Mouse (Mus musculus) cerebellum, adult 2 months (tissue): ENCODE measurements around the gene Carns1. TPM values are rescaled to one million over a fixed set of nuclear protein-coding genes. Genes with fewer than 3 reads are reported as not detected.
"Not testable (repeated sequence)": the region's sequence is repeated elsewhere in the genome, so short reads cannot be mapped to it uniquely, and the experiment has no call there.

Experiments
- DNase-seq, 2 experiments: peaks; one replicate each; pipeline ENCODE4 v3.0.0; 2021
- H3K27ac ChIP-seq: fragments of 200-500 bp; 2 replicates; pipeline ENCODE4 v1.5.1; 2012; ENCODE audit warnings: low read length, control low read depth, inconsistent platforms; ENCODE audit not compliant: insufficient read depth
- H3K27me3 ChIP-seq: fragments of 200-500 bp; 2 replicates; pipeline ENCODE4 v1.6.1; 2012; ENCODE audit warnings: inconsistent platforms, mild to moderate bottlenecking, low read length, moderate library complexity; ENCODE audit not compliant: control insufficient read depth, insufficient read depth
- H3K4me1 ChIP-seq: fragments of 200-500 bp; 2 replicates; pipeline ENCODE4 v1.6.1; 2011; ENCODE audit warnings: low read length; ENCODE audit not compliant: control insufficient read depth, insufficient read depth
- H3K4me3 ChIP-seq: fragments of 200-500 bp; replicated peaks from 2 replicates; pipeline ENCODE3; 2011; ENCODE audit warnings: mild to moderate bottlenecking, low read depth, low read length, control low read depth; ENCODE audit not compliant: insufficient read depth
- CTCF ChIP-seq: fragments of 200-500 bp; IDR thresholded peaks from 2 replicates; pipeline ENCODE4 v1.5.1; 2011; ENCODE audit warnings: low read depth, mild to moderate bottlenecking, control low read depth, low read length, moderate library complexity, borderline replicate concordance; ENCODE audit not compliant: insufficient read depth
- POLR2A ChIP-seq: fragments of 200-500 bp; IDR thresholded peaks from 2 replicates; pipeline ENCODE4 v1.6.1; 2011; ENCODE audit warnings: low read length, control low read depth, borderline replicate concordance; ENCODE audit not compliant: insufficient read depth
- WGBS: fragments of 180-500 bp; shearing (Covaris S2); methylation state at CpG from one replicate; pipeline ENCODE4 v1.1.7; 2018; 5-methylcytosine and 5-hydroxymethylcytosine counted together
- polyA plus RNA-seq: library from polyadenylated mRNA; depleted of rRNA; stranded (reverse); fragments of >200 nt; gene quantifications from 2 replicates; pipeline ENCODE4 v1.2.3, GENCODE M21; 2012

Carns1 gene
- polyA plus RNA-seq, 1 experiment, result 31.2 TPM

DNA sequence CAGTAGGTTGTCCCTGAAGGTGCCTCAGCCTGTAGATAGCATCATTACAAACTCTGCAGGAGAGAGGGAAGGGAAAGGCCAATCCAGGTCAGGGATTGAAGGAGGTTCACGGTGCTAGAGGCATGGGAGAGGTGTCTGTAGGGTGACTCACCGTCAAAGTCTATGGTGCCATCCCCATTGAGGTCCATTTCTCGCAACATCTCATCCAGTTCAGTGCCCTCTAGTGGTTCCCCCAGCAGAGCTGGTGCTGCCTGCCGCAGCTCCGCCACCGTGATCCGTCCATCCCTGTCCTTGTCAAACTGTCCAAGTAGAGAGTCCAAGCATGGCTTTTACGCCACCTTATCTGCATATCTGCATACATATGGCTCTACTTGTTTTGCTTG is 39.3 kb downstream of the Carns1 start:
- not testable (repeated sequence) for H3K27ac ChIP-seq, H3K4me1 ChIP-seq, H3K4me3 ChIP-seq, H3K27me3 ChIP-seq
- DNase-seq, result peak; percentile 36 to 37
- WGBS, result 12% methylated on average over 8 of the region's 8 CpGs
- peak; percentile 59; the same call in 1 of the 2 replicates for TF ChIP-seq CTCF

DNA sequence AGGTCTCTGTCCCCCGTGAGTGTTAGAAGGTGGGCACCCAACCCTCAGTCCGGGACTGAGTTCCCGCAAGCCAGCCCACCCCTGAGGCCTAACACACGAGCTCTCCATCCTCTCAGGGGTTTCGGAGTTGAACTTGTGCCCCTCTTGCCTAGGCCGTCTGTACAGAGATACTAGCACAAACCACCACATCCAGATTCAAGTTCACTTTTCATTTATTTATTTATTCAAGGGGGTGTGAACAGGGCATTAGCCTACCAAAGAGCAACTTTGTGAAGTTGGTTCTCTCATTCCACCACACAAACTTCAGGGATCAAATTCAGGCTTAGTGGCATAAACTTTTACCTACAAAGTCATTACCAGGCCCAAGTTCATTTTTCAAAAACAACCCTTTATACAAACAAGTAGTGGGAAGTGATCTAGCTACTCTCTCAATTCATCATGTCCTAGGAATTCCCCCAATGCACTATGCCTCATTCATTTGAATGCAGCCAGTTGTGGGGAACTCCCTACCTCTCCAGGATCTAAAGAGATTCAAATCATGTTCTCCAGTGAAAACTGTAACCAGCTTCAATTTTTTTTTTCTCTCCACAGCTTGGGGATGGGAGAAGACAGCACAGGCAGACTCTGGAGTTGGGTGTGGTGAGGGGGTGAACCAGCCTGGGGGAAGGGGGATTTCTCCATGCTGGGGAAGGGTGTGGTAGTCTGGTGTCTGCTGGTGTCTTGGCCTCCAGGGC is 39.9 kb downstream of the Carns1 start:
- H3K27me3 ChIP-seq, H3K4me1 ChIP-seq, H3K27ac ChIP-seq, H3K4me3 ChIP-seq, DNase-seq: not testable (repeated sequence)
- WGBS, result 85% methylated on average over 6 of the region's 6 CpGs

DNA sequence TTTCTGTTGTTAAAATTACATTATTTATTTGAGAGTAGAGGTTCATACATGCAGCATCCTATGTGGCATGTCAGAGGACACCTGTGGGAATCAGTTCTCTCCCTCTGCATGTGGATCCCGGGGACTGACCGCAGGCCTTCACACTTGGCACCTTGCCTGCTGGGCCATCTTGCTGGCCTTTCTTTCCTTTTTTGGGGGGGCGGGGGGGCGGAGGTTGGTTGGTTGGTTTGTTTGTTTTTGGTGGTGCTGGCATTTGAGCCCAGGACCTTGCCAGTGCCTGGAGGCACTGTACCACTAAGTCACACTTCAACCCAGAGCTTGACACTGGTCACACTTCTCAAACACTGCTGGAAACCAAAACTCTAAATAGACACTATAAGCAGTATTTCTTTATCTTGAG is 40.9 kb downstream of the Carns1 start:
- Histone ChIP-seq H3K4me1 (no peaks in the 10 kb centered on the region), H3K27me3 (no peaks in the 10 kb centered on the region), H3K27ac (no peak overlapping the region), H3K4me3 (no peak overlapping the region)
- DNase-seq, result peak in 1 of 2 experiments; percentile 4
- TF ChIP-seq POLR2A (no peak), CTCF (no peak)
- WGBS, result 63% methylated on average over 4 of the region's 4 CpGs

DNA sequence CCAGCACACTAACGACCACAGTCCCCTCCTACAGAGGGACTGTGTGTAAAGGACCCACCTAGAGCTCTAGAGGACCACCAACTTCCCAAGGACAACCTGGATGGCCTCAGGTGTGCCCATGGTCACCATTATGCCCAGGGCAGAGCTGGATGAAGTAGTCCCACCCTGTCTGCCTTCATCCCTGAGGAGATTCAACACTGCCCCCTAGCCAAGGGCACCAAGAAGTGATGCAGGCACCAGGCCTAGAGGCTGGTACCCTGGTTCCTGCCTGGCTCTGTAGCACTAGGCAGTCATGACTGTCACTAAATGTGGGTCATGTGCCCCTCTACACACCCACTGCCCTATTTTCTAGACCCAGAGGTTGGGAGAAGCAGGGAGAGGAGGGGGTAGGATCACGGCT is 43.5 kb downstream of the Carns1 start:
- H3K4me1 ChIP-seq, result peaks cover 4% of the 10 kb centered on the region; the same call in 1 of the 2 replicates
- no peak for TF ChIP-seq POLR2A
- no peak for TF ChIP-seq CTCF
- WGBS, result 87% methylated on average over 2 of the region's 2 CpGs
- DNase-seq, result no peak
- no peak overlapping the region for H3K27ac ChIP-seq
- no peak overlapping the region for H3K4me3 ChIP-seq
- H3K27me3 ChIP-seq, result no peaks in the 10 kb centered on the region

DNA sequence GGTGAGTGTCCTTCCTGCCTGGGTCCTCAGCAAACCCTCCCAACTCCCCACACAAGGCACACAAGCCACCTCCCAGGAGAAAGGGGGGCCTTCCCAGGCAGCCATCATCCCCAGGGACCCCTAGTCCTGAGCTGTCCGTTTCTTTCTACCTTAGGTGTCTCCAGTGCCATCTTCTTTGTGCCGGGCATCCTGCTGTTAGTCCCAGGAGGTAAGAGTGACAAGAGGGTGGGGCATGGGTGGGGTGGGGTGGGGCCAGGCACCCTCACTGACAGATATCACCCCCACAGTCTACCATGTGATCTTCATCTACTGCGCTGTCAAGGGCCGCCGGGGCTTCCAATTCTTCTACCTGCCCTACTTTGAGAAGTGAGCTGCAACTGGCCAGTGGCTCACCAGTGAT is 44.2 kb downstream of the Carns1 start:
- Histone ChIP-seq H3K27me3 (no peaks in the 10 kb centered on the region), H3K27ac (no peak overlapping the region), H3K4me1 (peaks cover 6% of the 10 kb centered on the region; the same call in 1 of the 2 replicates), H3K4me3 (no peak overlapping the region)
- TF ChIP-seq CTCF (no peak), POLR2A (no peak)
- no peak for DNase-seq
- WGBS, result 91% methylated on average over 5 of the region's 5 CpGs

DNA sequence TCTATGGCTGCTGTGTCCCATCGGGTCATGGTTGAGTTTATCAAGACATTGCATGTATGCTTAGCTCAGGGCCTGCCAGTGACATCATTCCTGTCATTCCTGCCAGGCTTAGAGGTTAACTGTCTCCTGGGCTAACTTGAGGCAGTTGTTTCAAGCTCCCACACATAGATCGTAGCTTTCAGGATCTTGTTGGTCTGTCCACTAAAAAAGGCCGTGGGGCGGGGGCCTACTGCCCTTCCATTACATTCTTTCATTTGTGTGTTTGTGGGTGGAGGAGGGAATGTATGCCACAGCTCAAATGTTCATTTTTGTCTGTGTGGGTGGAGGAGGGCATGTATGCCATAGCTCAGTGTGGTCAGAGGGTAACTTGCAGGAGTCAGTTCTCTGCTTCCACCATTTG is 45.2 kb downstream of the Carns1 start:
- Histone ChIP-seq H3K4me3 (no peak overlapping the region), H3K27ac (no peak overlapping the region), H3K4me1 (peaks cover 6% of the 10 kb centered on the region; the same call in 1 of the 2 replicates), H3K27me3 (no peaks in the 10 kb centered on the region)
- WGBS, result 93% methylated on average over 4 of the region's 4 CpGs
- DNase-seq, result no peak
- no peak for TF ChIP-seq CTCF
- no peak for TF ChIP-seq POLR2A

DNA sequence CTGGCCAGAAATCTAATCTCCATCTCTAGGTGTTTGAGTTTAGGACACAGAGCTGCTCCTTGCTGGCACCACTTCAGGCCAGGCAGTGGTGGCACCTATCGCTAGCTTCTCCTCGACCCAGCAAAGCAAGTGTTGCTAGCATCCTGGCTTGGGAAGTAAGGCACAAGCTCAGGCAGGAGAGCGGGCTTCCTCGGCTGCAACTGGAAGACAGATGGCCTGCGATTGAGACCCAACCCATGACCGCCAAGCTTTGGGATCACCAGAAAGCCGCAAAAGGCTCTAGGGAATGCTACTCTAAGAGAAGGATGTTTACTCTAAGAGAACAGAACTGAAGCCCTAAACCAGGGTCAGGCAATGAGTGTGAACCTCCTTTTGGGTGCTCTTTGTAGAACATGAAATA is 45.8 kb downstream of the Carns1 start:
- 78% methylated on average over 7 of the region's 7 CpGs for WGBS
- peaks cover 6% of the 10 kb centered on the region; the same call in 1 of the 2 replicates for H3K4me1 ChIP-seq
- DNase-seq, result no peak
- no peak overlapping the region for H3K4me3 ChIP-seq
- TF ChIP-seq POLR2A (no peak), CTCF (no peak)
- no peaks in the 10 kb centered on the region for H3K27me3 ChIP-seq
- H3K27ac ChIP-seq, result no peak overlapping the region

DNA sequence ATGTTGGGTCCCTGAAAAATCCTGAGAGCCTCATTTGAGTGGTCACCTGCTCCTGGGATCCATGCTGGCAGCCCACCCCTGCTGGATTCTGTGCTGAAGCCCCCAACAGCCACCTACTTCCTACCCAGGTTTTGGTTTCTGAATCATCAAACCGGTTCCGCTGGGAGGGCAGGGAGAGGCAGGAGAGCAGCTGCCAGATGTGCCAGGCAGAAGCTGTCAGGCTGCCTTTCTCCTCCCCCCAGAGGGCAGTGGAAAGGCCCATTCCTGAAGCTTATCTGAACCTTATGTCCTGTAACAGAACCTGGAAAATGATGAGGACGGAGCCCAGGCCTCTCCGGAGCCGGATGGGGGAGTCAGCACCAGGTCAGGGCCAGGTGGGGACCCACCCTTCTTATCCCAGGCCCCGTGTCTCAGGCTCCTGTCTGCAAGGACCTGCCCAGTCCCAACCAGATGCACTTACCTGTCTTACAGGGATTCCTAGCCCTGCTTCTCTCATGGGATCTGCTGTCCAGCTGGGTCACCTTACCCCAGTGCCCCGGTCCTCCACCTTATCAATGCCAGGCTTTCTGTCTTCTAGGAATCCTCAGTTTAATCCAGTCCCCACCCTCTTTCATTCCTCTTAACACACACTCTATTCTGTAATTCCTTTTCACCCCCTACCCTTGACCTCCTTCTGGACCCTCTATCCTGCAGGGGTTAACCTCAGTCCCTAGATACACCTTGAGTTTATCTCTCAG is 48.4 kb downstream of the Carns1 start:
- TF ChIP-seq CTCF (no peak), POLR2A (no peak)
- DNase-seq, result no peak
- no peaks in the 10 kb centered on the region for H3K27me3 ChIP-seq
- peak overlapping the region; percentile 97 for H3K4me3 ChIP-seq
- H3K27ac ChIP-seq, result no peak overlapping the region
- H3K4me1 ChIP-seq, result peaks cover 6% of the 10 kb centered on the region; the same call in 1 of the 2 replicates
- WGBS, result 61% methylated on average over 7 of the region's 7 CpGs
